Mouse (Mus musculus): ENCODE measurements around the gene Hoxc4.

Hoxc4 gene

GRCm38 (mm10) chr15:103037579-103037978 is 18.8 kb downstream of the Hoxc4 start:
- no peak for DNase-seq (ENCODE audit: low spot score in 2 of 2)

- DNase-seq (ENCODE audit: low spot score in 2 of 2): no peak
Observed at GRCm38 (mm10) chr15:103038701-103039480, 20.2 kb downstream of the Hoxc4 start.

GRCm38 (mm10) chr15:103039609-103040008 is 20.9 kb downstream of the Hoxc4 start:
- no peak for DNase-seq (ENCODE audit: low spot score in 2 of 2)

GRCm38 (mm10) chr15:103040601-103041000 is 21.9 kb downstream of the Hoxc4 start:
- no peak for DNase-seq (ENCODE audit: low spot score in 2 of 2)

GRCm38 (mm10) chr15:103041613-103042012 is 22.9 kb downstream of the Hoxc4 start:
- DNase-seq (ENCODE audit: low spot score in 2 of 2): no peak

GRCm38 (mm10) chr15:103042209-103042608 is 23.5 kb downstream of the Hoxc4 start:
- no peak for DNase-seq (ENCODE audit: low spot score in 2 of 2)

GRCm38 (mm10) chr15:103051670-103052069 is 32.9 kb downstream of the Hoxc4 start:
- DNase-seq (ENCODE audit: low spot score in 2 of 2): no peak

GRCm38 (mm10) chr15:103053210-103053609 is 34.5 kb downstream of the Hoxc4 start:
- no peak for DNase-seq (ENCODE audit: low spot score in 2 of 2)

- no peak for DNase-seq (ENCODE audit: low spot score in 2 of 2)
Observed at GRCm38 (mm10) chr15:103056396-103056795, 37.7 kb downstream of the Hoxc4 start.

GRCm38 (mm10) chr15:103058715-103059114 is 40.0 kb downstream of the Hoxc4 start:
- DNase-seq (ENCODE audit: low spot score in 2 of 2): no peak

GRCm38 (mm10) chr15:103059393-103059992 is 40.8 kb downstream of the Hoxc4 start:
- no peak for DNase-seq (ENCODE audit: low spot score in 2 of 2)

- DNase-seq (ENCODE audit: low spot score in 2 of 2): no peak
Observed at GRCm38 (mm10) chr15:103060021-103060340, 41.2 kb downstream of the Hoxc4 start.

- DNase-seq (ENCODE audit: low spot score in 2 of 2): peak in 1 of 2 experiments; percentile 9
Observed at GRCm38 (mm10) chr15:103060341-103061130, 41.8 kb downstream of the Hoxc4 start.

- peak in 1 of 2 experiments; percentile 42 for DNase-seq (ENCODE audit: low spot score in 2 of 2)
Observed at GRCm38 (mm10) chr15:103061131-103061825, 42.5 kb downstream of the Hoxc4 start.

- no peak for DNase-seq (ENCODE audit: low spot score in 2 of 2)
Observed at GRCm38 (mm10) chr15:103061988-103062387, 43.3 kb downstream of the Hoxc4 start.

- no peak for DNase-seq (ENCODE audit: low spot score in 2 of 2)
Observed at GRCm38 (mm10) chr15:103065642-103066041, 46.9 kb downstream of the Hoxc4 start.

GRCm38 (mm10) chr15:103067701-103068100 is 49.0 kb downstream of the Hoxc4 start:
- no peak for DNase-seq (ENCODE audit: low spot score in 2 of 2)

- DNase-seq (ENCODE audit: low spot score in 2 of 2): no peak
Observed at GRCm38 (mm10) chr15:103069173-103069572, 50.4 kb downstream of the Hoxc4 start.

- DNase-seq (ENCODE audit: low spot score in 2 of 2): no peak
Observed at GRCm38 (mm10) chr15:103071266-103071665, 52.5 kb downstream of the Hoxc4 start.

GRCm38 (mm10) chr15:103074663-103075415 is 56.1 kb downstream of the Hoxc4 start:
- no peak for DNase-seq (ENCODE audit: low spot score in 2 of 2)

- no peak for DNase-seq (ENCODE audit: low spot score in 2 of 2)
Observed at GRCm38 (mm10) chr15:103077673-103078072, 58.9 kb downstream of the Hoxc4 start.

Data from urinary bladder, adult 18-20 months (tissue).